Mouse (Mus musculus) urinary bladder, postnatal 10 days (tissue): ENCODE results near the gene Rrp9.

ENCODE experiments used
- DNase-seq: peaks from one replicate; pipeline ENCODE4 v3.0.0; 2022; ENCODE audit warnings: low spot score

Rrp9 gene

DNA sequence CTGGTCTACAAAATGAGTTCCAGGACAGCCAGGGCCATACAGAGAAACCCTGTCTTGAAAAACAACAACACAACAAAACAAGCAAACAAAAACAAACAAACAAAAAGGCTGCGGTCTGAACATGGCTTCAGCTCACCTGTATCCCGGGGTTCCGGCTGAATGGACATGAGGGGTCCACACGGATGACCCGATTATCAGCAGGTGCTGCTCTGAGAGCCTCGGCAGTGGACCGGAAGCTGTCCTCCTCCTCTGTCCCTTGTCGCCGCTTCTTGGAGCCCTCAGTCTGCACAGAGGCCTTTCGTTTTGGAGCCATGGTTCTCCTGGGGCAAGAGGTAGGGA is at the start of gene Rrp9:
Gene Rrp9, plus strand, starts transcription at position 301 of the 339 bp plus-strand sequence.
- DNase-seq = peak; percentile 7

DNA sequence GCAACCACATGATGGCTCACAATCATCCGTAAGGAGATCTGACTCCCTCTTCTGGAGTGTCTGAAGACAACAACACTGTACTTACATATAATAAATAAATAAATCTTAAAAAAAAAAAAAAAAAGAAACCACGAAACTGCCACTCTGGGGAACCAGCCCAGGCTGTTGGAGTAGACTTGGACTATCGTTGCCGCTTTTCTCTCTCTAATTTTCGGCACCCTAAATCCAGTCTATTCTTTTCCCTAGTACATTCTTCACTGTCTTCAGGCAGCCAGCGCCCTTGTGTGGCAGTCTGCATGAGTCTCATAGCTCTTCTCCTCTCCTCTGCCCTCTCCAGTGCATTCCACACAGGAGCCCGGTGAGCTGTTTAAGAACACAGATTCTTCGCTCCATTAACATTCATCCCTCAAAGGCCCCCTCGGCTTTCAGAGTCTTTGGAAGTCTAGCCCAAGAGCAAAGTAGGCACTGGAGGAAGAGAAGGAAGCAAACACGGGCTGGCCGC is 47.0 kb upstream of the Rrp9 start:
- DNase-seq = no peak

DNA sequence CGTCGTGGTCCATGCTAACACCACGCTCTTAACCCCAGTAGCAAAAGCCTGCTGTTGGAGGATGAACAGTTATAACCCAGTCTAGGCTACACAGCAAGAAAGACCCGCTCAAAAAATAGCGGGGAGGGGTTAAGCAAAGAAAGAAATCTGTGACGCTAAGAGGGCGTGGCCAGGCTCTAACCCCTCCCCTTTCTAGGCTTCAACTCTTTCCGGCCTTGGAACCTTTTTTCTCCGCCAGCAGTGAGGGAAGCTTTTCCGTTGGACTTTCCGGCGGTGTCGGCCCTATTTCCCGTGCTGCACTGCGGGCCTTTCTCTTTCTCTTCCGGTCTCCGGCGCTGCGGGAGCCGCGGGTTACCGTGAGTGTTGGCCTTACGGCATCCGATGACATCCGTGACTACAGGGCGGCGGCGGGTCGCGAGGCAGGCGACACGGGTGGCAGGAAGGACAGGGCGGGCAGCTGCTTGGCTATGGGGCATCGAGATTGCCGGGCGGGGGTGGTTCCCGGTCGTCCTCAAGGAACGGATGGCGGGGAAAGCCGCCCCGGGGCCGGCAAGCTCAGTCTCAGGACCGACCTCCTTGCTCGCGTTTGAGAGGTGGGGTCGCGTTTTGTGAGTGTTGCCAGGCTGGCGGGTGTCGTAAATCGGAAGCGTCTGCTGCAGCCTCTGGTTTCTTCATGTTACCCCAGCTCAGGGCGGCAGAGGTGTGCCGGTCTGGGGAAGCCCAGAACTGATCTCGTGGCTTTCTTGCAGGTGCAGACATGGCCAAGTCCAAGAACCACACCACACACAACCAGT is 46.3 kb upstream of the Rrp9 start, which contains the start of gene Rpl29:
Gene Rpl29, plus strand, starts transcription at position 234 of the 794 bp plus-strand sequence.
- DNase-seq = peak; percentile 85

DNA sequence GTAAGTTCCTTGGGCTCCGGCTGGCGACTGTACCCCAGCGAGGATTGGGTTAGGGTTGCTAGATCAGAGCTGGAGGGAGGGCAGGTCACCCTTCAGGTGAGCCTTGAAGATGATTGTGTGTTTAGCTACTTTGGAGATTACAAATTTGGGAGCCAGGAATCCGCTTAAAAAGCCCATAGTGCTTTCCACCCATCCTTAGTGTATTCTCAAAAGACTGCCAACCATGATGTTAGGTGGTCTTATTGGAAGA is 45.8 kb upstream of the Rrp9 start:
- DNase-seq = no peak

DNA sequence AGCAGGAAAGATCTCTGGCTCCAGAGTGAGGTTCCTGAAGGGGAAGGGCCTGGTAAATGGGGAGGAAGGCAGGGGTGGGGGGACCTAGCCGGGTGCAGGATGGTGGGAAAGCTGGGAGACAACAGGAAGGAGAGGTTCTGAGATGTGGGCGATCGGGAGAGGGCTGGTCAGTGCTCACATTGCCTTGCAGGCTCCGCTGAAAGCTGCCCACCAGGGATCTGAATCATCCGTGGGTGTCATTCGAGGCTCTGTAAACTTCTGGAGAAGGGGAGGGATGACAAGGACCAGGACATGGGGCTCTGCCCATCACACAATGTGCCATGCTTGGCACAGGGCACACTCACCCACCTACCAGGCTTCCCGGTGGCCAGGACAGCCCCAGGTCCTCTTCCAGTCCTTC is 42.4 kb upstream of the Rrp9 start:
- no peak for DNase-seq

DNA sequence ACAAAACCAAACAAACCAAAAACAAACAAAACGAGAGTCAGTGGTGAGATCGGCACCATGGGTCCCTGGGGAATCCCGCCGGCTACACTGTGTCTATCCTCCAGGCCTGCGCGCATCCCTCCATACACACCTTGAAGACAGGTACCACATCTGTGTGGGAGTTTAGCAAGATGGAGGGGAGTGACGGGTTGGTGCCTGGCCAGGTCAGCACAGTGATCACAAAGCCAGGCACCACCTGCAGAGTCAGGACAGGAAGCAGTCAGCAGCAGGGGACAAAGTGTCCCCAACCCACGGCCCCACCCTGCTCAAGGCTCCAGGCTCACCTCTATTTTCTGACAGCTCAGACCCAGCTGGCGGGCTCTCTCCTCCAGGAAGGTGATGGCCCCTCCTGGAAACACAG is 39.2 kb upstream of the Rrp9 start:
- no peak for DNase-seq

DNA sequence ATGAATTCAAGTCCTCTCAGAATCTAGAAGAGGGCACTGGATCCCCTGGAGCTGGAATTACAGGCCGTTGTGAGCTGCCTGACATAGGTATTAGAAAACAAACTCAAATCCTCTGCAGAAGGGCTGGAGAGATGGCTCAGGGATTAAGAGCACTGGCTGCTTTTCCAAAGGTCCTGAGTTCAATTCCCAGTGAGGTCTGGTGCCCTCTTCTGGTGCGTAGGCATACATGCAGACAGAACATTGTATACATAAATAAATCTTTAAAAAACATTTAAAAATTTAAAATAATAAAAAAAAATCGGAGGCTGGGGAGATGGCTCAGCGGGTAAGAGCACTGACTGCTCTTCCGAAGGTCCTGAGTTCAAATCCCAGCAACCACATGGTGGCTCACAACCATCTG is 33.1 kb upstream of the Rrp9 start:
- DNase-seq = no peak

DNA sequence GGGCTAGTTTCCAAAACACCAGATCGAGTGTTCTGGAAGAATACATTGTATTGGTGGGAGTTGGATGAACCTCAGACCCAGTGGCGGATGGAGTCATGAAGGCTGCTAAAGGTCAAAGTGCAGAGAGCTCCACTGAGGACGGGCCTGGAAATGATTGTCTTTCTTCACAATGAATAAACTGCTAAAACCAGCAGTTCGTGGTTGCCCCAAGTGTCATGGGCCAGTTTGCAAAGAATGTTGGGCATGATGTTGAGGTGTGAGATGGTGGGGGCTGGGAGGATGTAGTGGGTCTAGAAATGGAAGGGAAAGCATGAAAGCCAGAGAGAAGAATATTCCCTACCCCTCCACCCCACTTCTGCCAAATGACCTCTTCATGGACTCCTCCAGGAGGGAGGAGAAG is 30.9 kb upstream of the Rrp9 start:
- DNase-seq = no peak

DNA sequence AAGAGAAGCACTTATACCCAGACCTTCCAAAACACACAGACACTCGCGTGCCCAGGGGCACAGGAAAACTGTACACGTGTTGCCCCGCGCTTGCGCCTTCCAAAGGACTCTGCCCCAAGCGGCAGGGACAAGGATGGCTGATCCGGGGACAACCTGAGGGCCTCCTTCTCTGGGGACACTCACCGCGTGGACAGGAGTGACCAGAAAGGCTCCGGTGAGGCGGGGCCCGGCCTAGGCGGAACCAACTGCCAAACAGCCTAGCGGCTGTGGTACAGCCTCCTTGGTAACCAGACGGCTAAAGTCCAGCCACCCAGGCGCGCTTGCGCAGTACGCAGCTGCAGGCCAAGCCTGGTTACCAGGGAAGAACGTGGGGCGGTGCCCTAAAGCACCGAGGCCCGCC is 28.4 kb upstream of the Rrp9 start, which contains the start of the genes Abhd14b and Abhd14a:
Gene Abhd14b, plus strand, starts transcription at position 112 of the 400 bp plus-strand sequence.
Gene Abhd14a, minus strand, starts transcription at position 331 of the 400 bp plus-strand sequence.
- peak; percentile 69 for DNase-seq

DNA sequence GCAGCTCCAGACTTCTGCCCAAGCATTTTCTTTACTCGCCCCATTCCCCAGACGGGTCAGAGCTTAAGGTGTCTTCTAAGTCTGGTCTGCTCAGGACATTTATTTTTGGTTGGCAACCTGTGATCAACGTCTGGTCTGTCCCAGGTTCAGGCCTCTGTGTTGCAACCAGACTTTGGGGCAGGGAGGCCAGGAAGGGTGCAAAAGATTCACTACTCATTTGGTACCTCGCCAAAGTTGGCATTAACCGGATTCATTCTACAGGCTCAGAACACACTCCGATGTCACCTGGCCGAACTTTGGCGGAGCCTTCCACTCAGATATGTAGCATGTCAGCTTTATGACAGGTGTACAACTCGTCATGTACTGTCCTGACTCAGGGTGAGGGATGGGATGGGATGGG is 27.8 kb upstream of the Rrp9 start:
- no peak for DNase-seq

DNA sequence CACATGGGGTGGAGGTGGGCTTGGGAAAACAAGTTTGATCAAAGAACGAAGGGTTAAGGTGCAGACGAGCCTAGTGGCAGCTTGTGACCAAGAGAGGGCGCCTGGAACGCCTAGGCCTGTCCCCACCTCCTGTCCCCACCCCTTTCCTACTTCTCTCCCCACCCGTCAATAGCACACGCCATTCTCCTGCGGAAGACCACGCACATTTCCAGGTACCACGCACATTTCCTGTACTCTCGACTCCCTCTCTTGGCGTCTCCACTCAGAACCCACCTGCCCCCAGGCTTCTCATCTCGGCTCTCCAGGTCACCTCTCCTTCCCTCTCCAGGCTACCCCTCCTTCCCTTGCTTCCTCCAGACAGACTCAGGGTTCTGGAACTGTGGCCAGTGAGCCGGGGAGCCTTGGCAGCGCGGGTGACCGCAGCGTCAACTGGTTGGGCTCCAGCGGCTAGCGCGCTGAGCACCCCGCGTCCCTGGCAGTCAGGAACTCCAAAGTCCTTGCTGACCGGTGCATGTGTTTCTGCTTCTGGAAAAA is 27.2 kb upstream of the Rrp9 start:
- no peak for DNase-seq

DNA sequence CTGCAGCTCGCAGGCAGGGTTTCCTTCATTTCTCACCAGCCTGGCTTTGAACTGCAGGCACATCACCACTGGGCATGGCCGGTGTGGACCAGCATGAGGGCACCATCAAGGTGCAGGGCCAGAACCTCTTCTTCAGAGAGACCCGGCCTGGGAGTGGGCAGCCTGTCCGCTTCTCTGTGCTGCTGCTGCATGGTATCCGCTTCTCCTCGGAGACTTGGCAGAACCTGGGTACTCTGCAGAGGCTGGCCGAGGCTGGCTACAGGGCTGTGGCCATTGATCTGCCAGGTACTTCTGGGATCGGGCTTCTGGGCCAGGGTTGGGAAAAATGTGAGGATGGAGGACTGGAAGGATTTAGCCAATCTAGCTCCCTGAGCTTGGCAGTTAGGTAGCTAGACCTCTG is 25.8 kb upstream of the Rrp9 start:
- no peak for DNase-seq

DNA sequence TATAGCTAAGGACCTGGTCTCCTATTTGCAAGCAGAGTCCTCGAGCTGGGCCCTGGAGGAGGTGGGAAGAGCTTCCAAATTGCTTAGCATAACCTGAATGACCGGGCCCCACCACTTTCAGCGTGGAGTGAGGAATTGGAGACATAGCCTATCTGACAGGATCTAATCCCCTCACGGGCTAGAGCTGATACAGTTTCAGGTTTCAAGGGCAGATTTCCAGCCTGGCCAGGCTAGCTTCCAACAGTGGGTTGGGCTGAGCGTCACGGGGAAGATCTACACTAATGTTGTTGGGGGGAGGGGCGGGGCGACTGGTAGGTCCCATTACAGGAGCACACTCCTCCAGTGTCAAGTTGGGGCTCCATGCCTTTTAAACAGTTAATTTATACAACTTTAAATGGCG is 25.1 kb upstream of the Rrp9 start:
- no peak for DNase-seq

DNA sequence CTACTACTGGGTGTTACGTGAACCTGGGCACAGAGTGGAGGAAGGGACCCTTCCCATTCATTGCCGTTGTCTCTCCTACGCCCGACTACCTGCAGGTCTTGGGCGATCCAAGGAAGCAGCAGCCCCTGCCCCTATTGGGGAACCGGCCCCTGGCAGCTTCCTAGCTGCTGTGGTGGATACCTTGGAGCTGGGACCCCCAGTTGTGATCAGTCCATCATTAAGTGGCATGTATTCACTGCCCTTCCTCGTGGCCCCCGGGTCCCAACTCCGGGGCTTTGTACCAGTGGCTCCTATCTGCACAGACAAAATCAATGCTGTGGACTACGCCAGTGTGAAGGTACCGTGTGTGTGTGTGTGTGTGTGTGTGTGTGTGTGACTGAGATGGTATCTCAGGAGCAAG is 24.5 kb upstream of the Rrp9 start:
- no peak for DNase-seq

DNA sequence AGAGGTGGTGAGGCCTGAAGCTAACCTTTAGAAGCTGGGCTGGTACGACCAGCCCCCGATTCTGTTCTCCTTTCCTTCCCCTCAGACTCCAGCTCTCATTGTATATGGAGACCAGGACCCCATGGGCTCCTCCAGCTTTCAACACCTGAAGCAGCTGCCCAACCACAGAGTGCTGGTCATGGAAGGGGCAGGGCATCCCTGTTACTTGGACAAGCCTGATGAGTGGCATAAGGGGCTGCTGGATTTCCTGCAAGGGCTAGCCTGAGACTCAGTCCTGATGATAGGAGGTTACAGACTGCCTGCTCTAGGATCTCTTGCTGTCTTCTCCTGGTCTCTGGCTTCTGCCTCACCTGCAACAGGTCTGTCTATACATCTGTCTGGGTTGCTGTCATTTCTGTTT is 23.9 kb upstream of the Rrp9 start:
- DNase-seq = no peak

DNA sequence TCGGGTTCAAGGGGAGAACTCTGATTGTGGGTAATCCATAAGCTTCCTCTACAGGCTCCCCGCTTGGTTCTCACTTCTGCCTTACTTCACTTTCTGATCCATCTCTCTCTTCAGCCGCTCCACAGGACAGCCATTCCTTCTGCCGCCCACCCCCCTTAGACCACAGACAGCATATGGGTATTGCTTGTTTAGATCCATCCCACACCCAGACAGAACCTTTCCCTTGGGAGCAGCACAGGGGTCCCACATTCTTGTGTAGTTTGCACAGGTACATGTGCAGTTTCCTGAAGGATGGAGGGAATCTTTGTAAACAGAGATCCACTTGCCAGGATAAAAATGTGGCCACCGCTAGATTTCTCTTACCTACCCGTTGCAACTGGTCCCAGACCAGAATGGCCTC is 23.4 kb upstream of the Rrp9 start:
- DNase-seq = no peak

DNA sequence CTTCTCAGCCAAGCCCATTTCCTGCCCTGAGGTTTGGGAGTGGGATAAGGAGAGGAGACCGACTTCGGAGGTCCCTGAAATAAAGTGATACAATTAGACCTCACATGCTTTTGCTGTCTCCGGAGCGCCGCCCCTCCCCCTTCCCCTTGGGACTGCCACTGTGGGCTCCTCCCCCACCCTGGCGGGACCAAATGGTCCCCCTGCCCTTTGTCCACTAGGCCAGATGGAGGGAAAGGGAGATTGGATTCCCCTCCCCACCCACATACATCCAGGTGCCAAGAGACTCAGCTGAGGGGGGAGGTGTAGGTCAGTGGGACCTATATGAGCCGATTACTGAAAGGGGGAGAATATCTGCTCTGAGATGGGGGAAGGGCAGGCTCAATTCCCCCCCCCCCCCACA is 22.9 kb upstream of the Rrp9 start:
- DNase-seq = no peak

DNA sequence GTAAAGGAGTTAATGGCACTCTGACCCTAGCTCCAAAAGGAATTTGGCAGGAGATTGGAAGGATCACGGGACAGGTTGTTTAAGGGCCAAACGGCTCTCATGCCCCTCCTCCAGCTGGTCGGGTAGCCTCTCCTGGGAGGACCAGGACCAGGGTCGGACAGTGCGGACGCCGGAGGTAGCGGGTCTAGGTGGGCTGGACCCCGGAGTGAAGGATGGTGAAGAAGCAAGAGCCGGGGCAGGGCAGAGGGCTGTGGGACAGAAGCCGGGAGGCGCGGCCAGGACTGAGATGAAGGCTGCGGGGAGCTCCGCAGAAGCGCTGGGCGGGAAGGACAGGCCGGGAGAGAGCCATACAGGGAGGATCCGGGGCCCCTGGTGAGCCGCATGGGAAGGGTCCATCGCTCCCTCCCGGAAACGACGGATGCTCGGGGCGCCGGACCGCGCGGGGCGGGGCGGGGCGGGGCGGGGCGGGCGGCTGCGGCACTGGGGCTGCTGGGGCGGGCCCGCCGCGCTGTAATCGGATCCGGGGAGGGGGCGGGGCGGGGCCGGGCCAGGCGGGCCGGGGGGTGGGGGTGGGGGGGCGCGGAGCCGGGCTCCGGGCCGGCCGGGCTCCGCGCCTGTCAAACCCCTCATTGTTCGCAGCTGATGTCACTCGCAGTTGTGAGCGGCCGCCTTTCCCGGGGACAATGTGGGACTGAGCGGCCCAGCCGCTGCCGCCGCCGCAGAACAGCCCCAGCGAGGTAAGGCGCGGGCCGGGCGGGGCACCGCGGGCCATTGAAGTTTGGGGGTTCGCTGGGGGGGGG is 22.3 kb upstream of the Rrp9 start, which contains the start of gene Pcbp4:
Gene Pcbp4, plus strand, starts transcription at position 21 of the 800 bp plus-strand sequence.
- no peak for DNase-seq

DNA sequence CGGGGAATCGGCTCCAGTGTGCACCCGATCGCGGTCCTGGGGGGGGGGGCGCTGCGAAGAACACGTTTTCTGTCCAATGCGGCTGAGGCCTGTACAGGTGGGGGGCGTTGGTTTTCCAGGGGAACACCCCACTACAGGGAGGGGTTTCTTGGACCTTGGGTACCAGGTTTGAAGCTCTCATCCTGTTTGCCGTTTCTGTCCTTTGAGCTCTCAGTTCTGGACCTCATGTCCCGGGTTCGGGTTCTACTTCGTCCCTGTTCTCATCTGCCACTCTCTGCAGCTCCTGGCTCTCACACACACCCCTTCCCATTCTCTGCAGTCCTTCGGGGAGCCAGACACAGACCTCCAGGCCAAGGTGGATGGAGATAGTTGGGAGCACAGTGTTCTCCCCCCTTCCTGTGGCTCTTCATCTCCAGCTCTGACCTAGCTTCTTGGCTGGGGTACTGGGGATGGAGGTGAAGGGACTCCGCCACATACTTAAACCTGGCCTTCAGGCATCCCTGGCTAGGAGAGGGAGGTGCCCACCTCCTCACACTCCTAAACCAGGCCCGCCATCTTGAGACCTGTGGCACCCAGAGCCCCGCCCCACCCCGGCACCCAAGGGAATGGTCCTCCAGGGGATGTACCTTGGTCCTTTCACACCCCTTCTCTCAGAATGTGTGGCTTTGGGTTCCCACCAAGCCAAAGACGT is 21.5 kb upstream of the Rrp9 start:
- DNase-seq = no peak

DNA sequence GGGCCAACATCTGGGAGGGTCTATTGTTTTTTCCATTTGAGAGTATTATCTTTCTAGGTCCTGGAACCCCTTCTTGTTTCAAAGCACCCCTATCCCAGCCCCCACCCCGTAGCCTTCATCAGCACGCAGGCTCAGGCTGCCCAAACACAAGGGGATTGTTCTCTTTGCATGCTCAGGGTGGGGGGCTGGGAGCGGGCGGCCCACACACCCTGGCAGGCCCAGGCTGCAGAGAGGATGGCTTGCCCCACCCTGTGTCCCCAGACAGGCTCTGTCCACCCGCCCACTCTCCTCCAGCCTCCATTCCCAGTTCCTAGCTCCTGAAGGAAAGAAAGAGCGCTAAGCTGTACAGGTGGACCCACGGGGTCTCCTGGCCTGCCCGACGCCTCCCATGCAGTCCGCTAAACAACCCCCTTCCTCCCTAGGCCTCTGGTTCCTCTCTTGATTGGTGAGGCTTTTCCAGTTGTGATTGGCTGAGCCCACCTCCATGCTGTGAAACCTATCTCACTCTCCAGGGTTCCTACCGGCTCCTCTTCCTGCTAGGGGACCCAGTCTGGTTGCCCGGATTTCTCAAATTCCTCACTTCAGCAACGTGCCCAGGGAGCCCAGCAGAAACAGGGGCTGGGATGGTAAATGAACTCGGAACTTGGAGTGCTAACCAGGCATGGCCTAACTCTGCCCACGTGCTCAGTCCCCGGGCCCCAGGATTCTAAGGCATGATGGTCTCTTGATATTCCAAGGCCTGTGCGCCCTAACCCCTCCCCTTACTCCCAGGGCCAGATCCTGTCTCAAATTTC is 20.7 kb upstream of the Rrp9 start:
- DNase-seq = no peak

DNA sequence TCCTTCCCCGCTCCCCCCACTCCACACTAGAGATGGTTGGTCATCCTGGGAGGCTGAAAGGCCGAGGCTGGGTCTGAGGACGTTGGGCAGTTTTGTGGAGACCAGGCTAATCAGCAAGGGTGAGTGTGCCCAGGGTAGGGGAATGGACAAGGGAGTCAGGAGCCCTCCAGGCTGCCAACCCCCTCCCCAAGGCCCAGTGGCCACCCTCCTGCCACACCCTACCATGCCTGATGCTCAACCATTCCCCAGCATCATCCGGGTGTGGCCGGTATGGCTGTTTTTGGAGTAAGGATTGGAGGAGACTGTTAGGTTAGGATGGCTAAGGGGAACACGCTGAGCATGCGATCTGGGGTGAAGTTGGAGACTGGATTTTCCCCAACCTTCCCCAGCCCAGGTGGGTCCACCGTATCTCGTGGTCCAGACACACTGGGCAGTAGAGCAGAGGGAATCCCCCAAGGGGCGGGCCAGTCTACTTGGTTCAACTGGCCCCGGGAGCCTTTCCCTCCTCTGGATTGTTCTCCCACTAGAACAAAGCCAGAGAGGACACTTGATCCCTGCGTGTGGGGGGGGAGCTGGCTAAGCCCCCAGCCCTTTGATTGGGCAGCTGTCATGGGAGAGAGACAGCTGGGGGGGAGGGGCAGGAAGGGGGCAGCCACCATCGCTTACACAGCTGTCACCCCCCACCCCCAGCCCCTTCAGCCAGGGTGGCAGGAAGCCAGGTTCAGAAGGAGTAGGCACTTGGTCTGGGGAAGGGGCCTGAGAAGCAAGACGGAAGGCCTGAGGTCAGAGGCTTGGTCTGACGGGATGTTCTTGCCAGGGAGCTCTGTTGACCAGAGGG is 19.2 kb upstream of the Rrp9 start:
- no peak for DNase-seq
